Mouse (Mus musculus): Measurements from ENCODE around the gene Cdkn3.

- no peak for TF ChIP-seq POLR2A (IDR thresholded peaks at IDR 0.05; ENCODE audit: insufficient read depth, low read depth, low read length)
- no peak for TF ChIP-seq CTCF (IDR thresholded peaks at IDR 0.05; ENCODE audit: insufficient read depth, low read depth, low read length)
Observed at GRCm38 (mm10) chr14:46767116-46767515, 6.8 kb downstream of the Cdkn3 start.

Measured in olfactory bulb, adult 2 months (tissue).